Mouse (Mus musculus) mouse embryonic stem cell (cell line): ENCODE data around the gene Anp32b.

Experiments used
- in situ Hi-C, 2 experiments: fragments of 300-500 bp; cut with MboI; formaldehyde crosslinking; loops; 1 replicate in 1 of 2; 3 replicates in 1 of 2; pipeline ENCODE4 v1.14.3; 2019 to 2020; ENCODE audit warnings: low sequenced_read_pairs in 2 of 2, low pct_unique_long_range_greater_than_20kb in 1 of 2, mixed read lengths in 1 of 2; ENCODE audit not compliant: unreplicated experiment in 1 of 2

Anp32b gene

DNA sequence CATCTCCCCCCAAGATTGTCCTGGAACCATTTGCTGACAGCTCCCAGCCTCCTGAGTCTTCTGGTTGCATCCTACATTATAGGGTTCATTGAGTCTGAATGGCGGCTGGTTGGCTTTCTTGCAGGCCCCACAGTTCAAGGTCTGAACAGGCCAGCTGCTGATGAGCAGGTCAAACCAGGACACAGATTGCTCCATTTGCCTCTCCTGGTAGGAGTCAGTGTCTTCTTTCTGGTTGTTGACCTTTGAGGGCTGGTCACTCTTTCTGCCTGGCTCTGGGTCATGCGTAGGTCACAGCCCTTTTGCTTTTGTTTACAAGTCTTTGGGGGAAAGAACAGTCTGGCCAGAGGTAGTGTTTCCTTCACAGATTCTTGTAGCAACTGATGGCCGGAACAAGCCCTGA lies 47.8 kb downstream of the Anp32b start:
- in situ Hi-C loops = no loop called here

DNA sequence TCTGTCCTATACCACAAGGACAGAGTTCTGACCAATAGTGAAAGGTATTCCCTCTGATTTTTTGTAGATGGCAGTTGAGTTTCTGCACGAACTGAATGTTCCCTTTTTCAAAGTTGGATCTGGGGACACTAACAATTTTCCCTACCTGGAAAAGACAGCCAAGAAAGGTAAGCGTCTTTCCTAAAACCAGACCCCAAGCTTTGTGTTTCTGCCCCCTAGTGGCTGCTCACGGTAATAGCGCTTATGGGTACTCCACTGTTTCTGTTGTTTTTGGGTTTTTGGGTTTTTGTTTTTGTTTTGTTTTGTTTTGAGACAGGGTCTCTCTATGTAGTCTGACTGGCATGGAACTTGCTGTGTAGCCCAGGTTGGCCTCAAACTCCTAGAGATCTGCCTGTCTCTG lies 48.3 kb downstream of the Anp32b start:
- in situ Hi-C loops = no loop called here

DNA sequence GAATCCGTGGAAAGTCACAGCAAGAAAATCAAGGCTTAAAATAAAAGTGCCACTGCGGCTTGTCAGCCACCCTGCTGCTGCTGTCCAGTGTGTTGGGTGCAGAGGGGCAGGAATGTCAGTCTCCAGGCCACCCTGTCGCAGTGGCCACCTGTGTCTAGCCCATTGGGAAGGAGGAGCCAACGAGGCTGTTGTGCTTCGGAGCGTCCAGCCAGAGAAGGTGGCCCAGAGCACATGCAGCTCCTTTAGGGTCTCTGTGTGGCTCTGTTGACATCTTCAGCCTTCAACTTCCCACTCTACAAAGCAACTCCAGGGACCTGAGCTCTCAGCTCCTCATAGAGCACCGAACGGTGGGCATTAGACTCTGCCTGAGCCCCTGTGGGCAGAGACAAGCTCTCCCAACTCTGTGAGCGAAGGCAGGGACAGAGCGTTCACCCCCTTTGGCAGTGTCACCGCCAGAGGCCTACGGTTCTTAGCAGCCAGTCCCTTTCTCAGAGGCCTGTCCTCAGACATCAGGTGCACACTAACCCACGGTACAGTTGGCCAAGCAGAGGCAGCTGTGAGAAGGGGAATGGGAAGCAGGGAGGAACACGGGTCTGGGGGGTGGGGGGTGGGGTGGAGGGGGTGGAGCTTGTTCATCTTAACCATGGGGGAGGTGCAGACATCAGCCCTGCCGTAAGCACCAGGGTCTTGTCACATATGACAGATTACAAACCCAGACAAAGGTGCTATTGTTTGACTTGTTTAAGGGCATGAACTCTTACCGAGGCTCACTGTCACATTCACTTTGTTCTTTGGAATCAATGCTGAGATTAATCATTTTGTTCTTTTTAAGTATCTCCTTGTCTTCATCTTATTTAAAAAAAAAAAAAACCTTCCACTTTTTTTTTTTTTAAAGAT lies 52.2 kb downstream of the Anp32b start:
- in situ Hi-C loops = no loop called here

DNA sequence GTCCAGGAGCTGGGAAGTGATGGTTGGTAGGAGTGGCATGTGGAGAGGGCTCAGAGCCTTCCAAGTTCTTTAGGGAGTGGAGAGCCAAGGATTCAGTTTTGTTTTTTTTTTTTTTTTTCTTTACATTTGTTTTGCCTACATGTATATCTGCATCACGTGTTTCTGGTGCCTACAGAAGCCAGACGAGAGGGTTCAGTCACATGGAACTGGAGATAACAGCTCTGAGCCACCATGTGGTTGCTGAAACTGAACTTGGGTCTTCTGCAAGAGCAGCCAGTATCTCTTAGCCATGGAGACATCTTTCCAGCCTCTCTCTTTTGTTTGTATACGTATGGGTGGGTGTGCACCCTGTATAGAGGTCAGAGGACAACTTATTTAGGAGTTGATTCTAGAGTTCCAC lies 53.2 kb downstream of the Anp32b start:
- in situ Hi-C loops = no loop called here

DNA sequence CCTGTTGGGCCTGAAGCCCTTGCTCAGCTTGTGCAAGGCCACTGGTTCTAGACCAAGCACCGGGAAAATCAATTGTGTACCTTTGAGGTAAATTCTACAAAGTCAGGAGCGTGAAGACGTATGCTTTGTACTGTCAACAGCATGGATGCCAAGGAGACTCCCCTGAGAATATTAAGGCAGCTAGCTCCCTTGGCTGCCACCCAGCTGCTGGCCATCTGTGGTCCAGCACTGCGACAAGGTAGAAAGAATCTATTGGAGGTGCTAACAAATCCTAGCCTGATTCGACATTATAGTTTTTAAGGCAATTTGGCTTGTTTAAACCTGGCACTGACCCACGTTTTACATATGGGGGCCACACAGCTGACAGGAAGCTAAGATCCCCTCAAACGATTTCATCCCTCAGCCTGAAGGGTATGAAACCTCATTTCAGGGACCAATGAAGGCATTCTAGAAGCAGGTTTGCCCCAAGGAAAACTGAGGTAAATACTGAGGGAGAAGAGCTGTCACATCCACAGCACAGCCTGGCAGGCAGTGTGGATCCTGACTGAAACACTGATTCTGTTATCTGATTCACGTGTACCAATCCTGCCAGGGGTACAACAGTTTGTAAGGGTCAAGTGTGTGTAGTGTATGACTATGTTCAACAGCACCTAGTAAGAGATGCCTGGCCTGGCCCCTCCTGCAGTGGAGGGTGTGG lies 54.8 kb downstream of the Anp32b start:
- in situ Hi-C loops = no loop called here

DNA sequence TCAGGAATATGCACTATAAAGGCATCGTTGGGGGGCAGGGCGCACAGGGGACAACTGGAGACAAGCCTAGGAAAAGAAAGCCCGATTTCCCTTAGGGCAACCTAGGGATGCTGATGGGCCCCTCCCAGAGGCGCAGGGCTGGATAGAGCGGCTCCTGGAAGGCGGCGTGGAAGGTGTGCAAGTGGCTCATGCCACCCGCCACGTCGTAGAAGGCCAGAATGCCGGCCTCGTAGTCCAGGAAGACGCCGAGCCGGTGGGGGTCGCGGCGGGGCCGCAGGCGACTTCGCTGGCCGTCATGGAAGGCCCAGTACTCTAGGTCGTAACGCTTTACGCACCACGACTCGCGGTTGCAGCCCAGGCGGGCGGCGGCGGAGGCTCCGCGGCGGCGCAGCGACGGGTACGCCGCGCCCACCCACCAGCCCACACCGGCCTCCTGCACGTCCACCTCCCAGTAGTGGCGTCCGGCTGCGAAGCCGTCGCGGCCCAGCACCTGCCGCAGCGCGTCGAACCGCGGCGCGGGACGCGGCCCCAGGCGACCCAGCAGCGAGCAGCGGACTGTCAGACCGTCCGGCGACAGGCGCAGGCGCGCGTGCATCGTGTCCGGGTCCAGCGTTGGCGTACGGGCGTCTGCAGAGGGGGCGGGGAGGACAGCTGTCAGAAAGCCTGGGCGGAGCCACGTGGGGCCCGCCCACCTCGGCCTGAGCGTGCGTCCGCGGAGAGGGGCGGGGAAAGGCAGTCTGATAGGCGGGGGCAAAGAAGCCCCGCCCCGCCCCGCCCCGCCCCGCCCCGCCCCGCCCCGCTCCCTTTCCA lies 56.3 kb downstream of the Anp32b start:
- in situ Hi-C loops = no loop called here

DNA sequence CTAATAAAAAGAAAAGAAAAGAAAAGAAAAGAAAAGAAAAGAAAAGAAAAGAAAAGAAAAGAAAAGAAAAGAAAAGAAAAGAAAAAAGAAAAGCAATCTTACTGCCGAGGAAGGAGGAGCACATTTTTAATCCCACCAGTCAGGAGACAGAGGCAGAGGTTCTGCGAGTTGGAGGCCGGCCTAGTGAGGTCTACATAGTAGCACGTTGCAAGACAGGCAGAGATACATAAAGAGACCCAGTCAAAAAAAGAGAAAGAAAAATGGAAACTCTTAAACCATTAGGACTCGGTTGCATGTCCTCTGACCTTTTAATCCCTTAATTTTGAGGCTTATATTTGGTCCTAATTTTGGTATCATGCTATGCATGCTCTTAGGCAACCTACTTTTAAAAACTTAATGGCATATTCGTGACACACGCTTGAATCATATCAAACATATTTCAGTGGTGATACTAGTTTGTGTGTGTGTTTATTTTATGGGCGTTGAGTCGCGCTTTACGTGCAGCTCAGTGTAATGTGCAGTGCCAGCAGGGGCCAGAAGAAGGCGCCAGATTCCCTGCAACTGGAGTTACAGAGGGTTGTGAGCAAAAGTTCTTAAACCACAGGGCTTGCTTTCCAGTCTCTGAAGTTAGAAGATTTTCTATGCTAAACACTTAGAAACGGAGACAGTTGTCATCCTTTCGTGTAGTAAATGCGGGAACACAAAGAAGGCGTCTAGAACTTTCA lies 57.2 kb downstream of the Anp32b start:
- in situ Hi-C loops = no loop called here

DNA sequence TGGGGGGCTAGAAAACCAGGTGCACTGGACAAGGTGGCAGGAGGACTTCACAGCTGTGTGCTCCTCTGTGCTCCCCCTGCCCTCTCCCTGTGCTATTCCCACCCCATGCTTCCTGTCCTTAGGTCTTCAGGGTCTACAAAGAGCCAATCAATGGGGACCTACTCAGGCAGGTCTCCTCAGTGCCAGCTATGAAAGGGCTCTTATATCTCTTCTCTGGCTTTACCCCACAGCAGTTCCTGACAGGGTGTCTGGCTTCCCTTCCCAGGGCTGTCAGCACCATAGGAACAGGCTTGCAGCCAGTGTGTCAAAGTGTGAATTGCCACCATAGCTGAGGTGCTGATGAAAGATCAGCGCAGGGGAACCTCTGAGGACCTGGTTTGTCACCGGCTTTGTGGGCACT lies 69.8 kb downstream of the Anp32b start:
- in situ Hi-C loops = no loop called here

DNA sequence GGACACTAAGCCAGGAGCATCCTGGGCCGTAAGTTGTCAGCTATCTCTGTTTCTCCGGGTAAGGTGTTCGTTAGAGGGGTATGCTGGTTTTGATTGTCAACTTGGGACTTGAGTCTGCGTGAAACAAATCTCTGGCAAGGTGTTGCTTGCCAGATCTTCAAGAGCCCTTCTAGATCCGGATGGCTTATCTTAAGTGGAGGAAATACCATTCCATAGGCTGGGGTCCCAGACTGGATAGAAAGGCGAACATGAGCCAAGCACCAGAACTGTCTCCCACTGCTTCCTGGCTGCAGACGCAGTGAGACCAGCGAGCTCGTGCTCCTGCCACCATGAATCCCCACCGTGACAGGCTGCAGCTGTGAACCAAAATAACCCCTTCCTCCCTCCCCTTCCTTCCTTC lies 70.8 kb downstream of the Anp32b start:
- in situ Hi-C loops = no loop called here
